Mouse (Mus musculus) hindbrain, postnatal 0 days (tissue): ENCODE data around the gene AI661453. TPM values are rescaled to one million over a fixed set of nuclear protein-coding genes. Genes with fewer than 3 reads are reported as not detected.

Source experiments
- ATAC-seq: fragments of 200-750 bp; cut with Nextera tagmentation; 2 replicates; pipeline ENCODE4 v1.8.0; 2017; ENCODE audit warnings: mild to moderate bottlenecking, moderate TSS enrichment, moderate library complexity
- DNase-seq: peaks from one replicate; pipeline ENCODE4 v3.0.0-alpha.2; 2015; ENCODE audit warnings: low spot score
- H3K27ac ChIP-seq: fragments of 300-500 bp; sonication (generic); 2 replicates; pipeline ENCODE4 v1.5.1; 2014; ENCODE audit warnings: mild to moderate bottlenecking
- H3K27me3 ChIP-seq: fragments of 300-500 bp; sonication (generic); 2 replicates; pipeline ENCODE4 v1.6.1; 2014; ENCODE audit warnings: low read length, mixed read lengths; ENCODE audit not compliant: insufficient read depth
- H3K36me3 ChIP-seq: fragments of 300-500 bp; sonication (generic); 2 replicates; pipeline ENCODE4 v1.6.1; 2014; ENCODE audit warnings: low read length, mixed read lengths; ENCODE audit not compliant: insufficient read depth
- H3K4me1 ChIP-seq: fragments of 300-500 bp; sonication (generic); 2 replicates; pipeline ENCODE4 v1.6.1; 2014; ENCODE audit warnings: antibody characterized with exemption, low read length, mixed read lengths; ENCODE audit not compliant: insufficient read depth
- H3K4me2 ChIP-seq: fragments of 300-500 bp; sonication (generic); 2 replicates; pipeline ENCODE4 v1.6.1; 2014; ENCODE audit warnings: low read depth, mild to moderate bottlenecking, low read length, moderate library complexity, mixed read lengths
- H3K4me3 ChIP-seq: fragments of 300-500 bp; sonication (generic); 2 replicates; pipeline ENCODE4 v1.5.1; 2014; ENCODE audit warnings: low read length
- H3K9ac ChIP-seq: fragments of 300-500 bp; sonication (generic); replicated peaks from 2 replicates; pipeline ENCODE4 v1.6.1; 2014; ENCODE audit warnings: mild to moderate bottlenecking, low read length, moderate library complexity, mixed read lengths
- H3K9me3 ChIP-seq: fragments of 300-500 bp; sonication (generic); 2 replicates; pipeline ENCODE4 v1.6.1; 2016; ENCODE audit warnings: low read length, mixed read lengths
- CTCF ChIP-seq: IDR thresholded peaks from 2 replicates; pipeline ENCODE4 v1.5.1; 2016; ENCODE audit warnings: antibody characterized with exemption, control low read depth, low read depth
- WGBS: fragments of 180-500 bp; shearing (Covaris S2); extraction: QIAGEN DNeasy Blood & Tissue Kit; methylation state at CpG from one replicate; pipeline ENCODE4 v1.1.7; 2014; 5-methylcytosine and 5-hydroxymethylcytosine counted together
- polyA plus RNA-seq: library from polyadenylated mRNA; unstranded; fragments of >200 nt; fragmentation: Nextera tagmentation; extraction: Ambion mirVana; gene quantifications from 2 replicates; pipeline ENCODE4 v1.2.1, GENCODE M21; 2015
- total RNA-seq: library from RNA; depleted of rRNA; stranded (reverse); fragments of >200 nt; gene quantifications from 2 replicates; pipeline ENCODE4 v1.2.3, GENCODE M21; 2014

AI661453 gene
- total and polyA plus RNA-seq, 2 experiments from 2014 or later, result 0.14 to 0.52 TPM

DNA sequence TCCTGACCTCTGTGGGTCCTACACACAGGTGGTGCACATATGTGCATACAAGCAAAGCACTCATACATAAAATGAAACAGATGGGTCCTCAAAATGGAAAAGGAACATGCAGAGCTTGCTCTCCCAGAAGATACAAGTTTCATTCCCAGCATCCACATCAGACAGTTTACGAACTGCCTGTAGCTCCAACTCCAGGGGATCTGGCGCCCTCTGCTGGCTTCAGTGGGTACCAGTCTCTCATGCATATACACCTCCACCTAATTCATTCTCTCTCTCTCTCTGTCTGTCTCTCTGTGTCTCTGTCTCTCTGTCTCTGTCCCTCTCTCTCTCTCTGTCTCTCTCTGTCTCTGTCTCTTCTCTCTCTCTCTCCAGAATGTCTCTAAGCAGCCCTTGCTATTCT, 46.0 kb downstream of the AI661453 start:
- ATAC-seq (no peak), DNase-seq (peak; percentile 62)
- H3K36me3 ChIP-seq, result no peaks in the 10 kb centered on the region
- TF ChIP-seq CTCF, result peak; percentile 75
- no peak overlapping the region for H3K9ac ChIP-seq
- WGBS, result 31% methylated on average over 2 of the region's 2 CpGs
- no peak overlapping the region for H3K27ac ChIP-seq
- H3K4me2 ChIP-seq, result no peak overlapping the region
- no peaks in the 10 kb centered on the region for H3K9me3 ChIP-seq
- H3K4me1 ChIP-seq, result no peaks in the 10 kb centered on the region
- H3K27me3 ChIP-seq, result no peaks in the 10 kb centered on the region
- H3K4me3 ChIP-seq, result no peak overlapping the region

DNA sequence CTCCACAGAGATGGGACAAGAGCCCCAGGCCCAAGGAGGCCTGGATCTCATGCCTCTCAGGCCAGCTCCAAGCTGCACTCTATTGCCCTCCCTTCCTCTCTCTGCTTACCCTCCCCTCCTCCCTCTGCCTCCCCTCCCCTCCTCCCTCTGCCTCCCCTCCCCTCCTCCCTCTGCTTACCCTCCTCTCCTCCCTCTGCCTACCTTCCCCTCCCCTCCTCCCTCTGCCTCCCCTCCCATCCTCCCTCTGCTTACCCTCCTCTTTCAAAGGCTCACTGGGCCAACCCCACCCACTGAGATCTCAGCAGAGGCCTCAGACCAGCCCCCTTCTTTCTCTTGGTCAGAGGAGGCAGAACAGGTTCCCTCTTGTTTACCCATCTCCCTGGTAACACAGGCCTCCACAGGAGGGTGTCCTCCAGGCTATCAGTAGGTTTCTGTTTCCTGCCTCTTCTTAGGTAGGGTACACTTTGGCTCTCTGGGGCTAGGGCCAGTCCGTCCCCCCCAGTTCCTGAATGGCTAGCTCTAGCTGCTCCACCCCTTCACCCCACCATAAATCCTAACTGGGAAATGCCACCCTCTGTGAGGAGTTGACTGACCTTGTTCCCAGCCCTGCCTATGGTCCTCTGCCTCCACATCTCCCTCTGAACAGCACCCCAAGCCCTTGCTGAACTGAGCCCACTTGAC, 48.0 kb downstream of the AI661453 start:
- no peak for DNase-seq
- no peak overlapping the region for H3K4me2 ChIP-seq
- WGBS, result 31% methylated on average over 1 of the region's 1 CpGs
- H3K36me3 ChIP-seq, result peaks cover 6% of the 10 kb centered on the region; the same call in 1 of the 2 replicates
- no peak overlapping the region; the same call in 1 of the 2 replicates for H3K27ac ChIP-seq
- no peaks in the 10 kb centered on the region for H3K9me3 ChIP-seq
- no peaks in the 10 kb centered on the region for H3K27me3 ChIP-seq
- no peak overlapping the region for H3K4me3 ChIP-seq
- no peaks in the 10 kb centered on the region for H3K4me1 ChIP-seq
- no peak for TF ChIP-seq CTCF
- ATAC-seq, result peak; percentile 57
- no peak overlapping the region for H3K9ac ChIP-seq

DNA sequence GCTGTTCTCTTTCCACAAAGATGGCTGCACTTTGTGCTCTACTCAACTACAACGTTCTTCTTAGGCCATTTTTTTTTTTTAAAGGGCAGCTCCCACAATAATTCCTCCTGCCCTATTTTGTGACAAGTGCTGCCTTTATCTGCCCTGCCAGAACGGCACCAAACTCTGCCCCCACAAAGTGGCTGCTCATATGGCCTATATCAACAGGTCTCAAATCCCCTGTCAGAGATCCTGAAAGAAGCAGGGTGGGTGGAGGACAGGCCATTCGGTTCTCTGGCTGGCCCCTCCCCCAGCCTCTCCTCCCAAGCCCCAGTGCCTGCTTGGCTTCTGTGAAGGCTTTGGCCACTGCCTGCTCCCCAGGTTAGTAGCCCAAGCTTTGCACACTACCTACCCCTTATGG, 48.6 kb downstream of the AI661453 start:
- H3K9me3 ChIP-seq, result no peaks in the 10 kb centered on the region
- peaks cover 12% of the 10 kb centered on the region; the same call in 1 of the 2 replicates for H3K36me3 ChIP-seq
- no peaks in the 10 kb centered on the region for H3K4me1 ChIP-seq
- TF ChIP-seq CTCF, result no peak
- H3K27ac ChIP-seq, result no peak overlapping the region; the same call in 1 of the 2 replicates
- H3K4me2 ChIP-seq, result no peak overlapping the region
- DNase-seq (no peak), ATAC-seq (no peak)
- 7% methylated on average over 3 of the region's 3 CpGs for WGBS
- no peak overlapping the region for H3K4me3 ChIP-seq
- H3K27me3 ChIP-seq, result no peaks in the 10 kb centered on the region
- H3K9ac ChIP-seq, result no peak overlapping the region

DNA sequence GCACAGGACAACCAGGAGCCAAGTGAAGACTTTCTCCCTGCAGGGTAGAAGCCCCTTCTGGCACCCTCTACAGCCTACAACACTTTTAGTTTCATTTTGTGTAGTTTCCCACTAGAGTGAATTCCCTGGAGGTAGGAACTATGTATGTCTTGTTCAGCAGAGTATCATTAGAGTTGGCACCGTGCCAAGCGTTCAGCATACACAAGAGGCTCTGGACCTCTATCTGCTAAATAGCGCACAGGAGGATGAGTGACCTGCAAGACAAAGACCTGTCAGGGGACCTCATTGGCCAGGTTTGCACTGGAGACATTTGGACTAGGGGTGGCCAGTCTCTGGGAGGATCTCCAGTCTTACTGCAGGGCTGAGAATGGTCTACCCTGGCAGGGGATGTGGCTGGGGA, 49.4 kb downstream of the AI661453 start:
- peak; percentile 39 for DNase-seq
- no peak for TF ChIP-seq CTCF

DNA sequence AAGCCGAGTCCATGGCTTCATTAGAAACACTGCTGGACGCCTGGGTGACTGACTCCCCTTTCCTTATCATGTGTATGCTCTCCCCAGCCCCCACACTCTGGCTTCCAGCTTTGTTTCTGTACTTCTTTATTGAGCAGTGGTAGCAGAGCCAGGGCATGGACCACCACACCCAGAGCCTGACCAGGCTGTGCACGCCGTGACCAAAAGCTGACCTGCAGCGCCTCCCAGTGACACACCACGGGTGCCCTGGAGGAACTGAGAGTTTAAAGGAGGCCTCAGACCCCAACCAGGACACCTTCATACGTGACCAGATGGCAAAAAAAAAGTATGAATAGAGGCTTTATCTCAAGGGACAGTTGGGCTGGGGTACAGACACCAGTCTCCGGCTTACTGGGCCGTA, 54.4 kb downstream of the AI661453 start:
- Histone ChIP-seq H3K9ac (no peak overlapping the region), H3K27me3 (no peaks in the 10 kb centered on the region), H3K9me3 (no peaks in the 10 kb centered on the region), H3K4me3 (no peak overlapping the region), H3K36me3 (peaks cover 54% of the 10 kb centered on the region), H3K27ac (no peak overlapping the region), H3K4me1 (no peaks in the 10 kb centered on the region), H3K4me2 (no peak overlapping the region)
- DNase-seq (no peak), ATAC-seq (no peak)
- peak; percentile 32; the same call in 1 of the 2 replicates for TF ChIP-seq CTCF
- WGBS, result 84% methylated on average over 9 of the region's 9 CpGs

More for the DNA sequence above, 49.4 kb downstream of the AI661453 start:
- 75% methylated on average over 3 of the region's 3 CpGs for WGBS
- H3K4me1 ChIP-seq, result no peaks in the 10 kb centered on the region
- H3K27ac ChIP-seq, result no peak overlapping the region
- H3K36me3 ChIP-seq, result peaks cover 19% of the 10 kb centered on the region; the same call in 1 of the 2 replicates
- H3K4me3 ChIP-seq, result no peak overlapping the region
- no peak for ATAC-seq
- no peak overlapping the region for H3K4me2 ChIP-seq
- H3K27me3 ChIP-seq, result no peaks in the 10 kb centered on the region
- H3K9me3 ChIP-seq, result no peaks in the 10 kb centered on the region
- no peak overlapping the region for H3K9ac ChIP-seq

DNA sequence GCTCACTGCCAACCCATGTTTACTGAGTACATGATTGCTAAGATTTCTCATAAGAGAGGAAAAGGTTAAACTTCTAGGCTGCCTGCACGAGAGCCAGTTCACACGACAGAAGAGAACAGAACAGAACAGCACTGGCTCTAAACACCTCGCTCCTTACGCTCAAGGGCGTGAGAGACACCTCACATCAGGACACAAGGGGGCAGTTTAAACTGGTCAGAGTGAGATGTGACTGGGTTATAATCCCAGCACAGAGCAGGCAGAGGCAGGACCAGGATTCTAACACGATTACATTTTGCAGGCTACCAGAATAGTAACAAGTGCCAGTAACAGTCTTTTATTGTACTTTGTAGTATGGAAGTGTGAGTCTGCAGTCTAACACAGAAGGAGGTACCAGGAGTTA, 56.3 kb downstream of the AI661453 start:
- no peak for TF ChIP-seq CTCF

DNA sequence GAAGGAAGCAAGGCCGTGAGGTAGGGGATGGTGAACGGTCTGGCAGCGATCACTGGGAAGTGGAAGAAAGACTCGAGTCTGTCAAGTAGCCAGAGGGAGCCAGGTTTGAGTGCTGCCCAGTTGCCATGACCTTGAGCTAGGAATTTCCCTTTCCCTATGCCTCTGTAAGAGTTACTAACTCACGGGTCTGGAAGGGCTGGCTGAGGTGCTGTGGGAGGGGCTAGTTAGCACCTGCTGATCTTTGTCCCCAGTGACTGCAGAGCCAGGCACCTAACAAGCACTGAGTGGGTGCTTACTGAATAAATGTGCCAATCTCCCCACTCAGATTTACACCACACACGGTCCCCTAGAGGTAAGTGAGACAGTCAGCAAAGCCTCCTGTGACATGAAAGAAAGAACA, 57.2 kb downstream of the AI661453 start:
- H3K36me3 ChIP-seq, result peaks cover 68% of the 10 kb centered on the region
- H3K27me3 ChIP-seq, result no peaks in the 10 kb centered on the region
- H3K4me3 ChIP-seq, result no peak overlapping the region
- H3K9ac ChIP-seq, result no peak overlapping the region
- no peaks in the 10 kb centered on the region for H3K9me3 ChIP-seq
- ATAC-seq (no peak), DNase-seq (no peak)
- no peak overlapping the region for H3K4me2 ChIP-seq
- H3K4me1 ChIP-seq, result no peaks in the 10 kb centered on the region
- H3K27ac ChIP-seq, result no peak overlapping the region
- TF ChIP-seq CTCF, result no peak
- WGBS, result 86% methylated on average over 6 of the region's 6 CpGs

More for the DNA sequence above, 56.3 kb downstream of the AI661453 start:
- H3K9ac ChIP-seq, result no peak overlapping the region
- H3K9me3 ChIP-seq, result no peaks in the 10 kb centered on the region
- H3K4me3 ChIP-seq, result no peak overlapping the region
- no peaks in the 10 kb centered on the region for H3K4me1 ChIP-seq
- DNase-seq, result no peak
- no peak overlapping the region for H3K4me2 ChIP-seq
- no peak for ATAC-seq
- no peak overlapping the region for H3K27ac ChIP-seq
- peaks cover 64% of the 10 kb centered on the region for H3K36me3 ChIP-seq
- 78% methylated on average over 6 of the region's 6 CpGs for WGBS
- H3K27me3 ChIP-seq, result no peaks in the 10 kb centered on the region
